Mouse (Mus musculus): ENCODE data around the gene Olfr450.

Gene Olfr450

GRCm38 (mm10) chr6:42811639-42812038 lies at the start of gene Olfr450:
TSS of gene Olfr450 (plus strand) at chr6:42811939.
- DNase-seq (ENCODE audit: low spot score in 2 of 2) = no peak

DNA sequence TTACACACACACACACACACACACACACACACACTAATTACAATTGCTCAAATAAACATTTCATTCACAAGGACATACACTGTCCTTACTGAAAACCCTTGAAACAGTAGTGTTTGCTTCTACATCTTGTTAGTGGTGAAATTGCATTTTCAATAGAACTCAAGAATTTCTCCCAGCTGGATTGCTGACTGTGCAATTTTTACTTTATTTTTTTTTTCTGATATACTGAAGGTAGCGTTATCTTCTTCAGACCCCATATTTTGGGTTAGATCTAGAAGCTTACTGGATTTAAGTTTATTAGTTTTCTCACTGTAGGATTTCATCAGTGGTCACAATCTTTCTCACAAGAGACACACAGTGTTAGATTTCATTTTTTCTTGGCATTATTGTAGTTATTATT lies 34.7 kb upstream of the Olfr450 start:
- DNase-seq (ENCODE audit: low spot score in 2 of 2) = no peak

GRCm38 (mm10) chr6:42784793-42785192 lies 26.9 kb upstream of the Olfr450 start, which contains the start of gene Olfr452:
TSS of gene Olfr452 (plus strand) at chr6:42785093.
- DNase-seq (ENCODE audit: low spot score in 2 of 2) = no peak

DNA sequence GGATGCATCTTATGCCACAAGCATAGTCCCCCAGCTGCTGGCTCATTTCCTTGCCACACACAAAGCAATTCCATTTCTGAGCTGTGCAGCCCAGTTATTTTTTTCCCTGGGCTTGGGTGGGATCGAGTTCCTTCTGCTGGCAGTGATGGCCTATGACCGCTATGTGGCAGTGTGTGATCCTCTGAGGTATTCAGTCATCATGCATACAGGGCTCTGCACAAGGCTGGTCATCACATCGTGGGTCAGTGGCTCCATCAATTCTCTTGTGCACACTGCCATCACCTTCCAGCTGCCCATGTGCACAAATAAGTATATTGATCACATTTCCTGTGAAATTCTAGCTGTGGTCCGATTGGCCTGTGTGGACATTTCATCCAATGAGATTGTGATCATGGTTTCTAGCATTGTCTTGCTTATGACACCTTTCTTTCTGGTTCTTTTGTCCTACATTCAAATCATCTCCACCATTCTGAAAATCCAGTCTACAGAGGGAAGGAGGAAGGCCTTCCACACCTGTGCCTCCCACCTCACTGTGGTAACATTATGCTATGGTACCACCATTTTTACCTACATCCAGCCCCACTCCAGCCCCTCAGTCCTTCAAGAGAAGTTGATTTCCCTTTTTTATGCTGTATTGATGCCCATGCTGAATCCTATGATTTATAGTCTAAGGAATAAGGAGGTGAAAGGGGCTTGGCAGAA lies 21.3 kb upstream of the Olfr450 start:
- no peak for DNase-seq (ENCODE audit: low spot score in 2 of 2)

DNA sequence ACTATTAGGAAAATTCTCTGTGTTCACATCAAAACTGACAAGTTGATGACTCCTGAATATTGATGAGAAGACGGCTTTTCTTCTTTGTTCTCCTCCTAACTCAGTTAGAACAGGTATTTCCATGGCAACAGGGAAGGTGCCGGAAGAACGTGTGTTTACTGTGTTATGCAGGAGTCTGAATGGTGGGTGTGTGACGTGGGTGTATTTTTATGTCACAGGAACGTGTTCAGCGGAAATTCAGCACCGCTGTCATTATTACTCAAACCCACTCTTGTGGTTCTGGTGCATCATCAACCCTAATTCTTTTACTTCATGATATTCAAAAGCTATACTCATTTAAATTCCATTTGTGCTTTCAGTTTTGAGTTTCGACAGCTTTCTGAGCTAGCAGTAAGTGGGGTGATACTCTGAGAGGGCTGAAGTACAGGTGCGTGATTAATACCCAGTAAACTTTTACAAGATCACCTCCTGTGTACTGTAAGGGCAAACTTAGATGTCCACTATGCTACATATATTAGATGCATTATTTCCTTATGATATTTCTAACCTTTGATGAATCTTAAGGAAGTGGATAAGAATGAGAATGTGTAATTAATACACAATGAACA lies 20.7 kb upstream of the Olfr450 start:
- DNase-seq (ENCODE audit: low spot score in 2 of 2) = no peak

GRCm38 (mm10) chr6:42794982-42795381 lies 16.8 kb upstream of the Olfr450 start:
- DNase-seq (ENCODE audit: low spot score in 2 of 2) = no peak

- no peak for DNase-seq (ENCODE audit: low spot score in 2 of 2)
Observed at GRCm38 (mm10) chr6:42834084-42834483, 22.3 kb downstream of the Olfr450 start, which contains the start of gene Olfr449. TSS of gene Olfr449 (plus strand) at chr6:42834384.

GRCm38 (mm10) chr6:42860222-42860819 lies 48.6 kb downstream of the Olfr450 start:
- DNase-seq (ENCODE audit: low spot score in 2 of 2) = no peak

Measured in spleen, postnatal 36 days (tissue).